Mouse (Mus musculus) lung, postnatal 0 days (tissue): ENCODE results near the gene Sorcs3.

ENCODE experiments used
- CTCF ChIP-seq: IDR thresholded peaks from 2 replicates; pipeline ENCODE4 v1.5.1; 2016; ENCODE audit warnings: antibody characterized with exemption, mild to moderate bottlenecking
- EP300 ChIP-seq: IDR thresholded peaks from 2 replicates; pipeline ENCODE4 v1.6.1; 2016; ENCODE audit warnings: antibody characterized with exemption, mild to moderate bottlenecking, control low read depth

- TF ChIP-seq CTCF (no peak), EP300 (no peak)
Observed at GRCm38 (mm10) chr19:48165341-48165740, 40.5 kb upstream of the Sorcs3 start.
